In the genomic region with DNA sequence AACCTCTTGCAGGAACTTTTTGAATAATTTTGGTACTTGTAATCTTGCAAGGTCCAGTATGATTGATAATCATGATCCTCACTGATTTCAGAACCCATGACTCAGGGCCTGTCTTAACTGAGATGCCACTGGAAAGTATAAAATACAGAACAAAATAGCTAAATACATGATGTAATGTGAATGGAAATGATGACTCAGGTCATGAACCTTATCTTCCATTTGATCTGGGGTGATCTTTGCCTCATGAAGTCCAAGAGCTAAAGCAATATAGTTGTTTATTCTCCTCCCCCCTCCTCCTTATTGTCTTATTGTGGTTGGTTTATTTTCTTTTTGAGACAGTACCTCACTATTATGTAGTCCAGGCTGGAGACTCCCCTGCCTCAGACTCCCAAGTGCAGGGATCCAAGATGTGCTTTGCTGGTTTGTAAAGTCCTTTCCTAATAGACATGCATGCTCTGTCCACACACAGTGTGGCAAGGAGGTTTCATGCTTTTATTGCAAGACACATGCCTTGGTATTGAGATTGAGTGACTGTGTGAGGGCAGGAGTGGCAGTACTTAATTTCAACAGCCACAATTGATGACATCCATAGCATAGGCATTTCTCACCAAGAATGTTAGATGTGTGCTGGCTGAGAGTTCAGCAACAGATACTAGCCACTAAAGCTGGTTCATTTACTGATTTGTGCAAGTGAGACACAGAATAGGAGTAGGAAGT, we compare ENCODE assay signal across 27 mouse cellular contexts. TPM values are rescaled to one million over a fixed set of nuclear protein-coding genes. Genes with fewer than 3 reads are reported as not detected.
DNase-seq lines count a peak whose midpoint lies in the region; ATAC-seq and TF ChIP-seq lines count a peak whose summit lies in the region.
"Had no signal": no experiment of that assay in that cellular context is flagged by ENCODE, and none has a peak within 500 bp of the region (broad histone marks: within the 10 kb centered on the region; RNA-seq: fewer than 3 reads in every experiment).

No protein-coding gene starts in this region.

- peaks cover 15% of the 10 kb centered on the region for H3K4me1 ChIP-seq in heart, postnatal 0 days (ENCODE audit: control insufficient read depth, insufficient read depth)
- H3K4me1 ChIP-seq in CH12.LX (ENCODE audit: control insufficient read depth in 1 of 2, insufficient read depth in 2 of 2): peaks cover 6 to 38% of the 10 kb centered on the region in 2 experiments; a peak in 3 of 4 replicates
- H3K4me1 ChIP-seq: forebrain, embryonic 12.5 days; neural tube, embryonic 15.5 days had no signal

- no peak overlapping the region for H3K4me3 ChIP-seq in heart, postnatal 0 days (ENCODE audit: low read depth, low read length)
- no peak overlapping the region for H3K4me3 ChIP-seq in CH12.LX (replicated peaks in 1 of 3; ENCODE audit: low read depth in 2 of 3, low read length in 2 of 3, poor library complexity in 1 of 3)
- H3K4me3 ChIP-seq in layer of hippocampus, adult 2 months: no peak overlapping the region
- H3K4me3 ChIP-seq: embryonic facial prominence, embryonic 13.5 days; erythroblast, embryonic 14.5 days; forebrain, embryonic 12.5 days; heart, embryonic 10.5 days; hindbrain, embryonic 15.5 days; limb, embryonic 12.5 days; liver, embryonic 13.5 days; megakaryocyte, embryonic 14.5 days; neural tube, embryonic 15.5 days had no signal

- 0 out of 2 replicates have a peak, but pooled peaks cover 11% of the 10 kb centered on the region for H3K79me2 ChIP-seq in CH12.LX (replicated peaks; ENCODE audit: control insufficient read depth, extremely low read depth, insufficient read depth, poor library complexity, severe bottlenecking)

- no peak for ATAC-seq in heart, postnatal 0 days (ENCODE audit: insufficient read depth, low read depth)
- no peak for ATAC-seq in megakaryocyte-erythroid progenitor cell, adult 5-6 weeks (replicated peaks; ENCODE audit: low FRiP score, low TSS enrichment, poor library complexity, severe bottlenecking)
- ATAC-seq: intestine, embryonic 16.5 days had no signal

- H3K9ac ChIP-seq in heart, postnatal 0 days (replicated peaks; ENCODE audit: low read depth, low read length): no peak overlapping the region
- H3K9ac ChIP-seq in CH12.LX (ENCODE audit: insufficient read depth, low read depth): no peak overlapping the region
- H3K9ac ChIP-seq: embryonic facial prominence, embryonic 13.5 days; forebrain, embryonic 12.5 days; hindbrain, embryonic 15.5 days; limb, embryonic 12.5 days; liver, embryonic 13.5 days; neural tube, embryonic 15.5 days had no signal

- no peak for TF ChIP-seq RAD21 in CH12.LX (IDR thresholded peaks at IDR 0.05; ENCODE audit: low read depth, low read length)

- in situ Hi-C loops in CH12.LX (cut with MboI; ENCODE audit: low pct_ligation_motif_present, low pct_unique_long_range_greater_than_20kb, low sequenced_read_pairs): no loop called here

- H3K4me2 ChIP-seq in heart, postnatal 0 days (ENCODE audit: low read depth, low read length): no peak overlapping the region
- no peak overlapping the region for H3K4me2 ChIP-seq in CH12.LX (ENCODE audit: insufficient read depth, low read depth, poor library complexity, severe bottlenecking)
- H3K4me2 ChIP-seq: embryonic facial prominence, embryonic 13.5 days; forebrain, embryonic 12.5 days; hindbrain, embryonic 15.5 days; limb, embryonic 12.5 days; liver, embryonic 13.5 days; neural tube, embryonic 15.5 days had no signal

- no peaks in the 10 kb centered on the region for H3K36me3 ChIP-seq in heart, postnatal 0 days (replicated peaks; ENCODE audit: control insufficient read depth, insufficient read depth, low read length)
- H3K36me3 ChIP-seq in CH12.LX (replicated peaks in 1 of 2; ENCODE audit: control insufficient read depth in 1 of 2, insufficient read depth in 1 of 2, low read length in 1 of 2): peaks cover 0 to 12% of the 10 kb centered on the region in 2 experiments
- H3K36me3 ChIP-seq: embryonic facial prominence, embryonic 13.5 days; forebrain, embryonic 12.5 days; heart, embryonic 10.5 days; hindbrain, embryonic 15.5 days; limb, embryonic 12.5 days; liver, embryonic 13.5 days; neural tube, embryonic 15.5 days had no signal

- no peak for TF ChIP-seq EP300 in heart, postnatal 0 days (IDR thresholded peaks at IDR 0.05; ENCODE audit: low read depth)
- TF ChIP-seq EP300 in CH12.LX (IDR thresholded peaks at IDR 0.05; ENCODE audit: low read length): no peak

- TF ChIP-seq CTCF in heart, postnatal 0 days (IDR thresholded peaks at IDR 0.05; ENCODE audit: low read depth): no peak
- no peak for TF ChIP-seq CTCF in CH12.LX (conservative IDR thresholded peaks at IDR 0.05 in 1 of 2, IDR thresholded peaks at IDR 0.05 in 1 of 2; ENCODE audit: low read depth in 2 of 2, low read length in 2 of 2)
- no peak for TF ChIP-seq CTCF in layer of hippocampus, adult 2 months (conservative IDR thresholded peaks at IDR 0.05)

- TF ChIP-seq POLR2A in CH12.LX (IDR thresholded peaks at IDR 0.05; ENCODE audit: low read depth, low read length): no peak

- no peak for DNase-seq in heart, postnatal 0 days (ENCODE audit: low spot score)
- DNase-seq in heart, postnatal 14 days: no peak
- DNase-seq in CH12.LX (ENCODE audit: extremely low read depth): peak; percentile 18
- peak; percentile 50 for DNase-seq in induced T-regulatory cell, adult 2 months (ENCODE audit: low read depth)
- DNase-seq in layer of hippocampus, adult 9-11 months: no peak
- DNase-seq in layer of hippocampus, adult 2 months (ENCODE audit: low spot score in 2 of 2): no peak
- DNase-seq: adrenal gland, postnatal 10 days; cerebellum, adult 2 months; cerebellum, postnatal 36 days; embryo, embryonic 11 days; kidney, adult 9 months; kidney, postnatal 14 days; layer of hippocampus, postnatal 36 days; liver, embryonic 13.5 days; lung, adult 2 months; lung, postnatal 14 days; midbrain, embryonic 14.5 days had no signal

- 0 out of 2 replicates have a peak overlapping the region, but pooled peaks have one; percentile 5 for H3K27ac ChIP-seq in heart, postnatal 0 days (ENCODE audit: low read depth)
- no peak overlapping the region for H3K27ac ChIP-seq in CH12.LX (ENCODE audit: insufficient read depth, low read depth)
- no peak overlapping the region for H3K27ac ChIP-seq in layer of hippocampus, adult 2 months
- H3K27ac ChIP-seq: embryonic facial prominence, embryonic 13.5 days; forebrain, embryonic 12.5 days; heart, embryonic 10.5 days; hindbrain, embryonic 15.5 days; limb, embryonic 12.5 days; liver, embryonic 13.5 days; neural tube, embryonic 15.5 days had no signal

- no peaks in the 10 kb centered on the region for H3K9me3 ChIP-seq in heart, postnatal 0 days (replicated peaks; ENCODE audit: control insufficient read depth, low read length)
- no peaks in the 10 kb centered on the region for H3K9me3 ChIP-seq in CH12.LX (replicated peaks; ENCODE audit: low read length)
- H3K9me3 ChIP-seq: embryonic facial prominence, embryonic 13.5 days; forebrain, embryonic 12.5 days; heart, embryonic 10.5 days; hindbrain, embryonic 15.5 days; limb, embryonic 12.5 days; liver, embryonic 13.5 days; megakaryocyte, embryonic 14.5 days; neural tube, embryonic 15.5 days had no signal

- H3K27me3 ChIP-seq in heart, postnatal 0 days (ENCODE audit: control insufficient read depth, insufficient read depth, low read length): no peaks in the 10 kb centered on the region
- no peaks in the 10 kb centered on the region for H3K27me3 ChIP-seq in CH12.LX (replicated peaks)
- H3K27me3 ChIP-seq: embryonic facial prominence, embryonic 13.5 days; forebrain, embryonic 12.5 days; hindbrain, embryonic 15.5 days; limb, embryonic 12.5 days; liver, embryonic 13.5 days; neural tube, embryonic 15.5 days had no signal

- intact Hi-C loops in heart, postnatal 14 days (cut with DNase I): loop anchor here (5.0 kb wide), 2 partner anchors 33 to 87 kb away; a partner anchor contains a TSS

- dilution Hi-C loops in CH12.LX (cut with MboI; ENCODE audit: extremely low pct_ligation_motif_present, extremely low pct_unique_long_range_greater_than_20kb, low sequenced_read_pairs): no loop called here

TF ChIP-seq in CH12.LX, 34 proteins besides CTCF, POLR2A, EP300 and RAD21:
- no peak for TF ChIP-seq SMC3 (IDR thresholded peaks at IDR 0.05; ENCODE audit: low read depth, low read length)
- TF ChIP-seq USF1 (IDR thresholded peaks at IDR 0.05; ENCODE audit: low read depth, low read length): no peak
- TF ChIP-seq JUND (conservative IDR thresholded peaks at IDR 0.05; ENCODE audit: low read depth, low read length): no peak
- TF ChIP-seq POLR2AphosphoS2 (IDR thresholded peaks at IDR 0.05; ENCODE audit: low read depth, low read length): no peak
- TF ChIP-seq ZC3H11A (IDR thresholded peaks at IDR 0.05; ENCODE audit: low read depth, low read length): no peak
- no peak for TF ChIP-seq ELF1 (IDR thresholded peaks at IDR 0.05; ENCODE audit: low read depth, low read length)
- TF ChIP-seq MAZ (IDR thresholded peaks at IDR 0.05; ENCODE audit: low read depth, low read length): no peak
- TF ChIP-seq CHD2 (IDR thresholded peaks at IDR 0.05; ENCODE audit: low read length): no peak
- no peak for TF ChIP-seq SIN3A (IDR thresholded peaks at IDR 0.05; ENCODE audit: low read length)
- no peak for TF ChIP-seq HCFC1 (IDR thresholded peaks at IDR 0.05; ENCODE audit: low read depth, low read length)
- no peak for TF ChIP-seq USF2 (conservative IDR thresholded peaks at IDR 0.05; ENCODE audit: low read depth, low read length)
- TF ChIP-seq MAX (IDR thresholded peaks at IDR 0.05; ENCODE audit: low read length): no peak
- no peak for TF ChIP-seq KAT2A (IDR thresholded peaks at IDR 0.05; ENCODE audit: insufficient replicate concordance, low read length)
- no peak for TF ChIP-seq NRF1 (IDR thresholded peaks at IDR 0.05; ENCODE audit: low read depth, low read length)
- TF ChIP-seq GABPA (IDR thresholded peaks at IDR 0.05; ENCODE audit: insufficient replicate concordance, low read depth, low read length): no peak
TF ChIP-seq in CH12.LX: peak in this region for 0.

RNA-seq across cellular contexts. Expression of a gene that starts 34.7 kb away (rescaled TPM):
- total RNA-seq in heart, postnatal 0 days (2014; rRNA removed; ENCODE audit: low replicate concordance): 62.3 and 64.4 TPM in 2 replicates
- 34.0 and 34.1 TPM in 2 replicates for polyA plus RNA-seq in heart, postnatal 0 days (2015; fragmentation: Nextera tagmentation; extraction: Ambion mirVana)
- 10 to 100 TPM; 42.4 to 43.0 TPM for total RNA-seq in heart, postnatal 14 days (2021)
- total RNA-seq in CH12.LX (2012; rRNA removed) (25.7 and 27.0 TPM in 2 replicates), CH12.LX (2014; rRNA removed) (20.8 and 22.0 TPM in 2 replicates)
- polyA plus RNA-seq in CH12.LX (2012; ENCODE audit: insufficient read length, low read depth): 58.5 and 65.2 TPM in 2 replicates
- total RNA-seq in megakaryocyte-erythroid progenitor cell, adult 5-6 weeks (2014; fragmentation: Nextera tagmentation): 46.7 and 50.3 TPM in 2 replicates
- 36.5 and 43.7 TPM in 2 replicates for total RNA-seq in megakaryocyte-erythroid progenitor cell, adult 5-6 weeks (2017)
- total RNA-seq in layer of hippocampus, adult 2 months (2021): 10 to 100 TPM; 30.0 to 30.6 TPM

Comparison
In these comparisons a context has a peak if more than half of its experiments do, and no peak if none do; other contexts are left out.
1. DNase-seq: peak in CH12.LX (single experiment) and induced T-regulatory cell, adult 2 months (single experiment); none in heart, postnatal 0 days (single experiment), heart, postnatal 14 days (0 of 2), layer of hippocampus, adult 9-11 months (single experiment) and layer of hippocampus, adult 2 months (0 of 2).